Mouse (Mus musculus) kidney, postnatal 0 days (tissue): Measurements from ENCODE around the gene Usp12. TPM values are rescaled to one million over a fixed set of nuclear protein-coding genes. Genes with fewer than 3 reads are reported as not detected.

ENCODE experiments used
- ATAC-seq: fragments of 200-750 bp; cut with Nextera tagmentation; replicated peaks from 2 replicates; pipeline ENCODE4 v1.8.0; 2017; ENCODE audit warnings: low read depth, moderate number of reproducible peaks, moderate TSS enrichment, moderate library complexity; ENCODE audit not compliant: low FRiP score
- DNase-seq: peaks from one replicate; pipeline ENCODE4 v3.0.0-alpha.2; 2016; ENCODE audit warnings: low spot score
- H3K27ac ChIP-seq: fragments of 300-500 bp; sonication (generic); 2 replicates; pipeline ENCODE4 v1.5.1; 2014; ENCODE audit warnings: mild to moderate bottlenecking
- H3K27me3 ChIP-seq: fragments of 300-500 bp; sonication (generic); 2 replicates; pipeline ENCODE4 v1.6.1; 2014; ENCODE audit warnings: low read length, mixed read lengths; ENCODE audit not compliant: insufficient read depth
- H3K36me3 ChIP-seq: fragments of 300-500 bp; sonication (generic); 2 replicates; pipeline ENCODE4 v1.6.1; 2014; ENCODE audit warnings: low read length, mixed read lengths; ENCODE audit not compliant: insufficient read depth
- H3K4me1 ChIP-seq: fragments of 300-500 bp; sonication (generic); replicated peaks from 2 replicates; pipeline ENCODE4 v1.6.1; 2014; ENCODE audit warnings: antibody characterized with exemption, low read length, mixed read lengths; ENCODE audit not compliant: insufficient read depth
- H3K4me2 ChIP-seq: fragments of 300-500 bp; sonication (generic); 2 replicates; pipeline ENCODE4 v1.6.1; 2014; ENCODE audit warnings: mild to moderate bottlenecking, low read length, moderate library complexity, mixed read lengths
- H3K4me3 ChIP-seq: fragments of 300-500 bp; sonication (generic); replicated peaks from 2 replicates; pipeline ENCODE4 v1.5.1; 2014; ENCODE audit warnings: low read depth, low read length
- H3K9ac ChIP-seq: fragments of 300-500 bp; sonication (generic); 2 replicates; pipeline ENCODE4 v1.6.1; 2014; ENCODE audit warnings: low read depth, low read length
- H3K9me3 ChIP-seq: fragments of 300-500 bp; sonication (generic); replicated peaks from 2 replicates; pipeline ENCODE4 v1.6.1; 2016; ENCODE audit warnings: low read length, inconsistent platforms, mixed read lengths
- CTCF ChIP-seq: IDR thresholded peaks from 2 replicates; pipeline ENCODE4 v1.5.1; 2016; ENCODE audit warnings: antibody characterized with exemption, low read depth, mild to moderate bottlenecking, moderate library complexity
- WGBS: fragments of 180-500 bp; shearing (Covaris S2); extraction: QIAGEN DNeasy Blood & Tissue Kit; methylation state at CpG from one replicate; pipeline ENCODE4 v1.1.7; 2014; 5-methylcytosine and 5-hydroxymethylcytosine counted together
- polyA plus RNA-seq: library from polyadenylated mRNA; unstranded; fragments of >200 nt; fragmentation: Nextera tagmentation; extraction: Ambion mirVana; gene quantifications from 2 replicates; pipeline ENCODE4 v1.2.1, GENCODE M21; 2015

Usp12 gene
- polyA plus RNA-seq, 1 experiment from 2014 or later = 18.7 TPM

GRCm38 (mm10) chr5:146712282-146712918 lies 82.4 kb downstream of the Usp12 start:
- Histone ChIP-seq H3K36me3 (no peaks in the 10 kb centered on the region), H3K27me3 (no peaks in the 10 kb centered on the region), H3K9me3 (no peaks in the 10 kb centered on the region), H3K4me1 (no peaks in the 10 kb centered on the region), H3K4me3 (no peak overlapping the region), H3K27ac (no peak overlapping the region), H3K9ac (no peak overlapping the region), H3K4me2 (no peak overlapping the region)
- TF ChIP-seq CTCF = no peak
- ATAC-seq = no peak
- no peak for DNase-seq
- WGBS = 55% methylated on average over 18 of the region's 18 CpGs

GRCm38 (mm10) chr5:146709361-146709760 lies 85.4 kb downstream of the Usp12 start:
- H3K36me3 ChIP-seq = no peaks in the 10 kb centered on the region
- H3K27me3 ChIP-seq = no peaks in the 10 kb centered on the region
- no peak overlapping the region for H3K4me2 ChIP-seq
- WGBS = 50% methylated on average over 3 of the region's 3 CpGs
- H3K9me3 ChIP-seq = no peaks in the 10 kb centered on the region
- H3K4me3 ChIP-seq = no peak overlapping the region
- DNase-seq (peak; percentile 28), ATAC-seq (no peak)
- no peak overlapping the region for H3K27ac ChIP-seq
- no peaks in the 10 kb centered on the region for H3K4me1 ChIP-seq
- H3K9ac ChIP-seq = no peak overlapping the region
- TF ChIP-seq CTCF = no peak

- Histone ChIP-seq H3K4me3 (no peak overlapping the region), H3K36me3 (no peaks in the 10 kb centered on the region), H3K27ac (no peak overlapping the region), H3K9me3 (no peaks in the 10 kb centered on the region), H3K4me1 (no peaks in the 10 kb centered on the region), H3K4me2 (no peak overlapping the region), H3K27me3 (no peaks in the 10 kb centered on the region), H3K9ac (no peak overlapping the region)
- no peak for ATAC-seq
- peak; percentile 91 for DNase-seq
- TF ChIP-seq CTCF = peak; percentile 89
- 10% methylated on average over 12 of the region's 12 CpGs for WGBS
Observed at GRCm38 (mm10) chr5:146705815-146706408, 88.9 kb downstream of the Usp12 start.

- H3K4me2 ChIP-seq = no peak overlapping the region
- H3K4me3 ChIP-seq = no peak overlapping the region
- H3K27ac ChIP-seq = no peak overlapping the region
- no peak for TF ChIP-seq CTCF
- no peak overlapping the region for H3K9ac ChIP-seq
- DNase-seq (no peak), ATAC-seq (no peak)
- H3K36me3 ChIP-seq = no peaks in the 10 kb centered on the region
- 54% methylated on average over 6 of the region's 6 CpGs for WGBS
- H3K9me3 ChIP-seq = no peaks in the 10 kb centered on the region
- no peaks in the 10 kb centered on the region for H3K27me3 ChIP-seq
- no peaks in the 10 kb centered on the region for H3K4me1 ChIP-seq
Observed at GRCm38 (mm10) chr5:146705411-146705810, 89.4 kb downstream of the Usp12 start.

GRCm38 (mm10) chr5:146704241-146704640 lies 90.6 kb downstream of the Usp12 start:
- peak; percentile 56 for TF ChIP-seq CTCF
- no peak overlapping the region for H3K4me2 ChIP-seq
- H3K4me3 ChIP-seq = no peak overlapping the region
- H3K27ac ChIP-seq = no peak overlapping the region
- H3K27me3 ChIP-seq = no peaks in the 10 kb centered on the region
- DNase-seq (no peak), ATAC-seq (no peak)
- H3K9me3 ChIP-seq = no peaks in the 10 kb centered on the region
- H3K4me1 ChIP-seq = no peaks in the 10 kb centered on the region
- H3K36me3 ChIP-seq = no peaks in the 10 kb centered on the region
- 93% methylated on average over 4 of the region's 4 CpGs for WGBS
- no peak overlapping the region for H3K9ac ChIP-seq

- DNase-seq = no peak
- Histone ChIP-seq H3K4me1 (no peaks in the 10 kb centered on the region), H3K4me3 (no peak overlapping the region), H3K4me2 (no peak overlapping the region), H3K27ac (no peak overlapping the region), H3K27me3 (no peaks in the 10 kb centered on the region), H3K9me3 (no peaks in the 10 kb centered on the region), H3K36me3 (no peaks in the 10 kb centered on the region), H3K9ac (no peak overlapping the region)
- 25% methylated on average over 8 of the region's 8 CpGs for WGBS
- no peak; the same call in 1 of the 2 replicates for ATAC-seq
- no peak for TF ChIP-seq CTCF
Observed at GRCm38 (mm10) chr5:146703710-146704121, 91.1 kb downstream of the Usp12 start.

GRCm38 (mm10) chr5:146700099-146700498 lies 94.7 kb downstream of the Usp12 start:
- Histone ChIP-seq H3K27ac (no peak overlapping the region), H3K4me3 (no peak overlapping the region), H3K9ac (no peak overlapping the region), H3K4me1 (no peaks in the 10 kb centered on the region), H3K36me3 (no peaks in the 10 kb centered on the region), H3K27me3 (no peaks in the 10 kb centered on the region), H3K4me2 (no peak overlapping the region), H3K9me3 (no peaks in the 10 kb centered on the region)
- 43% methylated on average over 10 of the region's 10 CpGs for WGBS
- ATAC-seq = no peak
- no peak for TF ChIP-seq CTCF
- no peak for DNase-seq
